Mouse (Mus musculus): ENCODE results near the gene Klc2.

DNA sequence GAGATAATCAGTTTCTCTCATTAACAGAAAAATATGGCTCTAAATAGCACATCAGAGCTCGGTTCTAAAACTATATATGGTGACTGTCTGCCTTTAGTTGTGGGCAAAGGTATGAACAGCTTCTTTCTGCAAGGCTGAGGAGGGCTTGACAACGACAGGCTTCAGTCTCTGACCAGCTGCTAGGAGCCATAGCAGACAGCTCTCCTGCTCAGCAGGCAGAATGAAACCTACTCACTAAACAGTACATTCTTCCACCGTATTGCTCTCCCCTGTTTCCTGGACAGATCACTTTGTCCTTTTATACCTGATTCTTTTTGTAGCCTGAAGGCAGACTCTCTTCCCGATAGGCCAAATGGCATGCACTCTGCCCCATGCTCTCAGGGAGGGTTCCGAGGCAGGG is 33.4 kb upstream of the Klc2 start:
- TF ChIP-seq CTCF (IDR thresholded peaks at IDR 0.05; ENCODE audit: control insufficient read depth, insufficient read depth, low read length) (no peak), POLR2A (IDR thresholded peaks at IDR 0.05; ENCODE audit: borderline replicate concordance, control insufficient read depth, low read depth, low read length) (no peak)
